Mouse (Mus musculus) embryonic fibroblast, embryonic 13.5 days (primary cell): ENCODE data around the gene Celf2.

ENCODE experiments used
- CTCF ChIP-seq: IDR thresholded peaks from 2 replicates; pipeline ENCODE4 v1.5.1; 2011; ENCODE audit warnings: mild to moderate bottlenecking, control low read depth, low read length, moderate library complexity, borderline replicate concordance; ENCODE audit not compliant: insufficient read depth
- POLR2A ChIP-seq: IDR thresholded peaks from 2 replicates; pipeline ENCODE4 v1.6.1; 2011; ENCODE audit warnings: low read depth, mild to moderate bottlenecking, control low read depth, low read length, moderate library complexity

DNA sequence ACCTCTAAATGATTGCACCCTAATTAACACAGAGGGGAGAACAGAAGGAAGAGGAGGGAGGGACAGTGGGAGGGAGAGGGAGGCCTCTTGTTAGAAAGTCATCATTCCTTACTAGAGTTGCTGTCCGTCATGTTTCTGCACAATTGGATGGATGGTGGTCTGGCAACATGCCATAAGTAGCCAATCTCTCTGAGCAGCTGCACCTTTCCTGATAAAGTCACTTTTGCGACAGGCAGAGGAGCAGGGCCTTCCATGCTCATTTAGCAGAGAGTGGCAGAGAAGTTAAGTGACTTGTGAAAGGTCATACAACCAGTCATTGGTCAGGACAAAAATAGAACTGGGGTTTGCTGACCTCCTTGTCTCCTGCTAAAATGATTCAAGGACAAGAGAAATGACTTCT, 747.0 kb downstream of the Celf2 start:
- TF ChIP-seq CTCF (no peak), POLR2A (no peak)
